Mouse (Mus musculus): ENCODE measurements around the gene Olfr360. TPM values are rescaled to one million over a fixed set of nuclear protein-coding genes. Genes with fewer than 3 reads are reported as not detected.
"Not testable (repeated sequence)": the region's sequence is repeated elsewhere in the genome, so short reads cannot be mapped to it uniquely, and the experiment has no call there.

The Olfr360 gene
- not detected in 2 replicates for polyA plus RNA-seq (2012; rRNA removed)

GRCm38 (mm10) chr2:37065446-37065845 lies at the start of gene Olfr360:
Olfr360 (plus strand) TSS chr2:37065746.
- DNase-seq (ENCODE audit: low read depth, low spot score): no peak

- DNase-seq (ENCODE audit: low read depth, low spot score): not testable (repeated sequence)
- 38% methylated on average over 1 of the region's 1 CpGs for WGBS
Measured at GRCm38 (mm10) chr2:37089190-37089589, 23.6 kb downstream of the Olfr360 start, which contains the start of gene Olfr361. Olfr361 (minus strand) TSS chr2:37089290.

GRCm38 (mm10) chr2:37117810-37118209 lies 52.3 kb downstream of the Olfr360 start, which contains the start of gene Olfr362:
Olfr362 (minus strand) TSS chr2:37117910.
- DNase-seq (ENCODE audit: low read depth, low spot score): no peak
- WGBS: 84% methylated on average over 1 of the region's 1 CpGs

Other genes starting within 250 kb of the Olfr360 start
- not detected in 2 replicates for gene Olfr3, start 248.7 kb upstream of the Olfr360 start, polyA plus RNA-seq (2012; rRNA removed)
- not detected in 2 replicates for gene Olfr350, start 219.4 kb upstream of the Olfr360 start, polyA plus RNA-seq (2012; rRNA removed)
- gene Olfr351, start 203.1 kb upstream of the Olfr360 start, polyA plus RNA-seq (2012; rRNA removed): not detected in 2 replicates
- gene Olfr352, start 197.3 kb upstream of the Olfr360 start, polyA plus RNA-seq (2012; rRNA removed): not detected in 2 replicates
- gene Olfr353, start 172.8 kb upstream of the Olfr360 start, polyA plus RNA-seq (2012; rRNA removed): not detected in 2 replicates
- not detected in 2 replicates for gene Olfr354, start 160.1 kb upstream of the Olfr360 start, polyA plus RNA-seq (2012; rRNA removed)
- not detected in 2 replicates for gene Olfr355, start 136.8 kb upstream of the Olfr360 start, polyA plus RNA-seq (2012; rRNA removed)
- gene Olfr356, start 128.6 kb upstream of the Olfr360 start, polyA plus RNA-seq (2012; rRNA removed): not detected in 2 replicates
- gene Olfr357, start 71.9 kb upstream of the Olfr360 start, polyA plus RNA-seq (2012; rRNA removed): not detected in 2 replicates
- not detected in 2 replicates for gene Olfr358, start 56.4 kb upstream of the Olfr360 start, polyA plus RNA-seq (2012; rRNA removed)
- gene Olfr361, start 23.5 kb downstream of the Olfr360 start, polyA plus RNA-seq (2012; rRNA removed): not detected in 2 replicates
- not detected in 2 replicates for gene Olfr362, start 52.2 kb downstream of the Olfr360 start, polyA plus RNA-seq (2012; rRNA removed)
- gene Olfr364-ps1, start 73.6 kb downstream of the Olfr360 start, polyA plus RNA-seq (2012; rRNA removed): not detected in 2 replicates
- gene Olfr365, start 122.5 kb downstream of the Olfr360 start, polyA plus RNA-seq (2012; rRNA removed): not detected in 2 replicates
- not detected in 2 replicates for gene Olfr366, start 145.8 kb downstream of the Olfr360 start, polyA plus RNA-seq (2012; rRNA removed)

Measured in large intestine, adult 2 months (tissue).